Mouse (Mus musculus): ENCODE measurements around the gene Galk2. TPM values are rescaled to one million over a fixed set of nuclear protein-coding genes. Genes with fewer than 3 reads are reported as not detected.

Gene Galk2
- total and polyA plus RNA-seq, 3 experiments, result 0.08 to 0.29 TPM; not detected in 1

DNA sequence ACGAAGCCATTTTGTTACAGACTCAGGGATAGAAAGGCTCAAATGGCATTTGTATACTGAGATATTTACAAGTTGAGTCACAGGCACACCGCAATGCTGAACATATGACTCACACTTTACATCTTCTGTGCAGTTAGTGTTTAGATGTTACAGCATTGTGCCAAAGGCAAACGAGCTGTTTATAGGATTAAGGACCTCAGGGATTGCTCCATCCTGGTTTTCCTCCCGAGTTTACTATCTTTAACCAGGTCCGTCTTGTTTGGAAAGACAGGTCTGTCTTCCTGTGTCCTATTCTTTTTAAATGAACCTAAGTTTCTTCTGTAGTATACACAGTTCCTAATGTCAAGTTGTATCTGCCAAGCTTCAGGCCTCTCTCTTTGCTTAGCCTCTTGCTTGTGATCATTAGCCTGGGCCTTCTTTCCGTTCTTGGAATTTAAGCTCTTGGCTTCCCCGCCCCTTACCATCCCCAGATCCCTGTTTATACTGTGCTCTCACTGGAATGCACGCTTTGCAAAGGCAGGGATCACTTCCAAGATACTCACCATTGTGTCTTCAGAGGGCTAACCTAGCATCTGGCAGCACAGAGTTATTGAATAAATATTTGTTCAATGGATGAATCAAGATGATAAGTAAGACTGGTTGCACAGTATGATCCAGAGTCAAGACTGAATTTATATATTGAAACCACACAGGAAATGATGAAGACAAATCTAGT is 172.4 kb downstream of the Galk2 start:
- no peak for TF ChIP-seq ETS1 (IDR thresholded peaks at IDR 0.05; ENCODE audit: low read depth, low read length)
- no peak for TF ChIP-seq CHD1 (IDR thresholded peaks at IDR 0.05; ENCODE audit: low read depth, low read length)
- no peak for TF ChIP-seq KAT2A (conservative IDR thresholded peaks at IDR 0.05; ENCODE audit: low read depth, low read length)
- no peak for TF ChIP-seq ZNF384 (IDR thresholded peaks at IDR 0.05; ENCODE audit: low read depth, low read length)
- no peak for TF ChIP-seq TCF12 (IDR thresholded peaks at IDR 0.05; ENCODE audit: low read depth, low read length)
- TF ChIP-seq E2F4 (IDR thresholded peaks at IDR 0.05; ENCODE audit: borderline replicate concordance, low read depth, low read length), result no peak
- Histone ChIP-seq H3K79me2 (ENCODE audit: control insufficient read depth, insufficient read depth, low read length, poor library complexity) (no peaks in the 10 kb centered on the region), H3K4me3 (ENCODE audit: control insufficient read depth in 1 of 2, insufficient read depth in 1 of 2, low read depth in 2 of 2, low read length in 2 of 2) (no peak overlapping the region), H3K9ac (ENCODE audit: control insufficient read depth, low read depth, low read length, poor library complexity, severe bottlenecking) (no peak overlapping the region), H3K9me3 (replicated peaks; ENCODE audit: insufficient read depth, low read length) (no peaks in the 10 kb centered on the region), H3K4me1 (ENCODE audit: control insufficient read depth in 1 of 2, insufficient read depth in 2 of 2, low read length in 2 of 2) (no peaks in the 10 kb centered on the region), H3K27ac (ENCODE audit: control insufficient read depth, low read depth, low read length) (no peak overlapping the region), H3K27me3 (ENCODE audit: control insufficient read depth in 1 of 2, insufficient read depth in 2 of 2, low read length in 2 of 2) (no peaks in the 10 kb centered on the region), H3K36me3 (ENCODE audit: control insufficient read depth in 1 of 2, insufficient read depth in 2 of 2, low read length in 2 of 2) (no peaks in the 10 kb centered on the region)
- no peak for DNase-seq (ENCODE audit: low read depth, low spot score)

DNA sequence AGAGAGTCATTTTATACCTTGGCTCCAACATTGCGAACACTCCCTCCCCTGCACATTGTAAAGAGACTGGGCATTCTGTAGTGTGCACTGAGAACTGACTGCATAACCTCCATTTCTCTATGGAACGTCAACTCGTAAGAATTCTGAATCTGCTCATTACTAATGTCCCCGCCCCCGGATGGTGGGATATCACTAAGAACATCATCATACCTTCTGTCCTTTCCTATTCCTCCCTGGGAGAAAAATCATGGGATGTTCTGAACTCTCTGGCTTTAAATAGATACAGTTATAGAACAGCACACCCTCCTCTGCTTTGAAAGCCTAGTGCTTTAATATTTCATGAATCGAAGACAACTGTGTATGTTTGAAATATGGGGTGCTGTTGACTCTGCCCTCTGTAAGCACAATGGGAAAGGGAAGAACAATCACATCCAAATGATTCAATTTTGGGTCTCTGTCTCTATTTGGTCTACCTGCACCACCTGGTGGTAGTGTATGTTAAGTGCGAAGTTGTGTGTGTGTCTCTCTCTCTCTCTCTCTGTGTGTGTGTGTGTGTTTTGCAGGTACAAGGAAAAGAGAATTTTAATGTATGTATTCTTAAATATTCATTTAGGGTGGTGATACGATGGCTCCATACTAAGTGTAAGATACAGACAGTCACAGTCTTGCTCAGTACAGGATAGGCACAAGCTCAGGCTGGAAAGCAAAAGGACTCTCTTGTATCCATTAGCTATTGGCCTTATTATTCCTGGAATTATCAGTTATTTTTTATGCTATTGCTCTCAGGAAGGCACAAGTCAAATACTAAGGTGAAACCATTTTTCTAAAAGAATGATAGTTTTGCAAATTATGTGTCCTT is 174.4 kb downstream of the Galk2 start:
- Histone ChIP-seq H3K27ac (ENCODE audit: control insufficient read depth, low read depth, low read length) (no peak overlapping the region), H3K4me1 (ENCODE audit: control insufficient read depth in 1 of 2, insufficient read depth in 2 of 2, low read length in 2 of 2) (no peaks in the 10 kb centered on the region), H3K9ac (ENCODE audit: control insufficient read depth, low read depth, low read length, poor library complexity, severe bottlenecking) (no peak overlapping the region), H3K27me3 (ENCODE audit: control insufficient read depth in 1 of 2, insufficient read depth in 2 of 2, low read length in 2 of 2) (no peaks in the 10 kb centered on the region; a peak in 1 of 4 replicates), H3K36me3 (ENCODE audit: control insufficient read depth in 1 of 2, insufficient read depth in 2 of 2, low read length in 2 of 2) (no peaks in the 10 kb centered on the region), H3K4me3 (ENCODE audit: control insufficient read depth in 1 of 2, insufficient read depth in 1 of 2, low read depth in 2 of 2, low read length in 2 of 2) (no peak overlapping the region), H3K9me3 (replicated peaks; ENCODE audit: insufficient read depth, low read length) (no peaks in the 10 kb centered on the region), H3K79me2 (ENCODE audit: control insufficient read depth, insufficient read depth, low read length, poor library complexity) (no peaks in the 10 kb centered on the region)
- TF ChIP-seq ZC3H11A (IDR thresholded peaks at IDR 0.05; ENCODE audit: low read depth, low read length) (peak; percentile 65), RAD21 (IDR thresholded peaks at IDR 0.05; ENCODE audit: low read depth, low read length) (peak; percentile 61), CTCF (IDR thresholded peaks at IDR 0.05 in 2 of 3, conservative IDR thresholded peaks at IDR 0.05 in 1 of 3; ENCODE audit: control insufficient read depth in 1 of 3, insufficient read depth in 1 of 3, low read depth in 2 of 3, low read length in 3 of 3, poor library complexity in 1 of 3, severe bottlenecking in 1 of 3) (peak in 2 of 3 experiments; percentile 23 to 60; a peak in 3 of 6 replicates), HCFC1 (IDR thresholded peaks at IDR 0.05; ENCODE audit: low read depth, low read length) (no peak), SMC3 (IDR thresholded peaks at IDR 0.05; ENCODE audit: low read depth, low read length) (peak; percentile 77), TAL1 (IDR thresholded peaks at IDR 0.05; ENCODE audit: low read length) (no peak)
- peak; percentile 17 for DNase-seq (ENCODE audit: low read depth, low spot score)

Other genes starting within 250 kb of the Galk2 start
- gene Cep152, start 234.0 kb upstream of the Galk2 start, total RNA-seq (2012; rRNA removed), result 11.7 and 13.9 TPM in 2 replicates
- 10 to 100 TPM in 1 of 2 experiments, not detected in 1; 14.1 TPM for gene Cep152, start 234.0 kb upstream of the Galk2 start, polyA plus RNA-seq (2012; ENCODE audit: insufficient read depth in 1 of 2, insufficient read length in 2 of 2, low read depth in 1 of 2, low replicate concordance in 2 of 2, missing spikeins in 1 of 2)
- 16.4 and 16.6 TPM in 2 replicates for gene Eid1, start 186.0 kb upstream of the Galk2 start, total RNA-seq (2012; rRNA removed)
- 10 to 100 TPM in 1 of 2 experiments, not detected in 1; 33.9 TPM for gene Eid1, start 186.0 kb upstream of the Galk2 start, polyA plus RNA-seq (2012; ENCODE audit: insufficient read depth in 1 of 2, insufficient read length in 2 of 2, low read depth in 1 of 2, low replicate concordance in 2 of 2, missing spikeins in 1 of 2)
- gene Shc4, start 135.0 kb upstream of the Galk2 start, total RNA-seq (2012; rRNA removed), result 1.1 and 1.3 TPM in 2 replicates
- gene Shc4, start 135.0 kb upstream of the Galk2 start, polyA plus RNA-seq (2012; ENCODE audit: insufficient read depth in 1 of 2, insufficient read length in 2 of 2, low read depth in 1 of 2, low replicate concordance in 2 of 2, missing spikeins in 1 of 2), result under 1 TPM in 1 of 2 experiments, not detected in 1; 0.38 TPM
- 7.3 and 7.6 TPM in 2 replicates for gene Secisbp2l, start 76.2 kb upstream of the Galk2 start, total RNA-seq (2012; rRNA removed)
- 10 to 100 TPM in 1 of 2 experiments, not detected in 1; 10.9 TPM for gene Secisbp2l, start 76.2 kb upstream of the Galk2 start, polyA plus RNA-seq (2012; ENCODE audit: insufficient read depth in 1 of 2, insufficient read length in 2 of 2, low read depth in 1 of 2, low replicate concordance in 2 of 2, missing spikeins in 1 of 2)
- gene Cops2, start within 50 bp of the Galk2 start, total RNA-seq (2012; rRNA removed), result 66.2 and 77.1 TPM in 2 replicates
- gene Cops2, start within 50 bp of the Galk2 start, polyA plus RNA-seq (2012; ENCODE audit: insufficient read depth in 1 of 2, insufficient read length in 2 of 2, low read depth in 1 of 2, low replicate concordance in 2 of 2, missing spikeins in 1 of 2), result 100 to 1,000 TPM in 1 of 2 experiments, 10 to 100 TPM in 1; 65.3 to 131 TPM
- not detected in 2 replicates for gene Fgf7, start 175.5 kb downstream of the Galk2 start, total RNA-seq (2012; rRNA removed)
- gene Fgf7, start 175.5 kb downstream of the Galk2 start, polyA plus RNA-seq (2012; ENCODE audit: insufficient read depth in 1 of 2, insufficient read length in 2 of 2, low read depth in 1 of 2, low replicate concordance in 2 of 2, missing spikeins in 1 of 2), result not detected

Measured in MEL (cell line).